ENCODE assay signal across 24 mouse cellular contexts in genomic region chr9:22061339-22061738, GRCm38 (mm10). TPM values are rescaled to one million over a fixed set of nuclear protein-coding genes. Genes with fewer than 3 reads are reported as not detected.
DNase-seq lines count a peak whose midpoint lies in the region; ATAC-seq lines count a peak whose summit lies in the region.
"Had no signal": no experiment of that assay in that cellular context is flagged by ENCODE, and none has a peak within 500 bp of the region (broad histone marks: within the 10 kb centered on the region; RNA-seq: fewer than 3 reads in every experiment).

No protein-coding gene starts in this region.

- DNase-seq in embryonic facial prominence, embryonic 10.5 days (ENCODE audit: low spot score): no peak
- peak; percentile 65 to 89 for DNase-seq in left cerebral cortex, postnatal 25 days (ENCODE audit: low spot score in 2 of 2)
- DNase-seq in left cerebral cortex, adult 11 months (ENCODE audit: low spot score): no peak
- peak; percentile 86 for DNase-seq in cerebellum, adult 9-11 months
- peak; percentile 58 for DNase-seq in right cerebral cortex, postnatal 25 days
- no peak for DNase-seq in forebrain, embryonic 14.5 days (ENCODE audit: low spot score)
- DNase-seq: adrenal gland, adult 2 months; gastrocnemius, adult 2 months; kidney, adult 18-20 months; kidney, postnatal 25 days; lung, embryonic 14.5 days; lung, postnatal 4 days had no signal

- H3K4me2 ChIP-seq in embryonic facial prominence, embryonic 13.5 days: no peak overlapping the region
- H3K4me2 ChIP-seq in forebrain, embryonic 12.5 days: no peak overlapping the region
- no peak overlapping the region for H3K4me2 ChIP-seq in forebrain, embryonic 14.5 days (ENCODE audit: low read length)
- H3K4me2 ChIP-seq: embryonic facial prominence, embryonic 12.5 days; liver, embryonic 12.5 days; lung, embryonic 14.5 days; neural tube, embryonic 13.5 days; stomach, embryonic 15.5 days had no signal

- peaks cover 3% of the 10 kb centered on the region for H3K27me3 ChIP-seq in embryonic facial prominence, embryonic 13.5 days
- H3K27me3 ChIP-seq in embryonic facial prominence, embryonic 10.5 days (replicated peaks; ENCODE audit: low read depth, poor library complexity, severe bottlenecking): peaks cover 2% of the 10 kb centered on the region; the same call in 1 of the 2 replicates
- no peaks in the 10 kb centered on the region for H3K27me3 ChIP-seq in forebrain, embryonic 12.5 days
- H3K27me3 ChIP-seq in forebrain, embryonic 14.5 days (replicated peaks; ENCODE audit: control insufficient read depth, insufficient read depth, low read length): no peaks in the 10 kb centered on the region
- H3K27me3 ChIP-seq: CH12.LX; neural tube, embryonic 13.5 days; stomach, embryonic 15.5 days had no signal

- H3K9ac ChIP-seq in embryonic facial prominence, embryonic 13.5 days: peak overlapping the region; percentile 11; the same call in 1 of the 2 replicates
- no peak overlapping the region for H3K9ac ChIP-seq in forebrain, embryonic 12.5 days
- no peak overlapping the region for H3K9ac ChIP-seq in forebrain, embryonic 14.5 days (ENCODE audit: low read length)
- H3K9ac ChIP-seq: embryonic facial prominence, embryonic 12.5 days; liver, embryonic 12.5 days; lung, embryonic 14.5 days; neural tube, embryonic 13.5 days; stomach, embryonic 15.5 days had no signal

- H3K27ac ChIP-seq in embryonic facial prominence, embryonic 13.5 days: no peak overlapping the region
- H3K27ac ChIP-seq in embryonic facial prominence, embryonic 10.5 days (replicated peaks): no peak overlapping the region
- H3K27ac ChIP-seq in forebrain, embryonic 12.5 days: no peak overlapping the region
- no peak overlapping the region for H3K27ac ChIP-seq in forebrain, embryonic 14.5 days (ENCODE audit: low read depth, low read length)
- H3K27ac ChIP-seq: embryonic facial prominence, embryonic 12.5 days; gastrocnemius, adult 2 months; liver, embryonic 12.5 days; midbrain, embryonic 10.5 days; neural tube, embryonic 13.5 days; stomach, embryonic 15.5 days had no signal

- ATAC-seq in embryonic facial prominence, embryonic 13.5 days (ENCODE audit: insufficient number of reproducible peaks, insufficient read depth, low FRiP score, low TSS enrichment, low read depth): no peak
- ATAC-seq in forebrain, embryonic 12.5 days (ENCODE audit: low FRiP score): no peak
- no peak for ATAC-seq in forebrain, embryonic 14.5 days
- ATAC-seq: liver, embryonic 12.5 days had no signal

- H3K4me1 ChIP-seq in embryonic facial prominence, embryonic 13.5 days: no peaks in the 10 kb centered on the region
- no peaks in the 10 kb centered on the region for H3K4me1 ChIP-seq in embryonic facial prominence, embryonic 10.5 days
- H3K4me1 ChIP-seq in forebrain, embryonic 12.5 days: no peaks in the 10 kb centered on the region
- no peaks in the 10 kb centered on the region for H3K4me1 ChIP-seq in forebrain, embryonic 14.5 days (ENCODE audit: control insufficient read depth, insufficient read depth, low read length)
- H3K4me1 ChIP-seq: embryonic facial prominence, embryonic 12.5 days; midbrain, embryonic 10.5 days; neural tube, embryonic 13.5 days; stomach, embryonic 15.5 days had no signal

- WGBS in embryonic facial prominence, embryonic 13.5 days: 77% methylated on average over 2 of the region's 2 CpGs
- WGBS in embryonic facial prominence, embryonic 10.5 days: 80% methylated on average over 2 of the region's 2 CpGs
- 86% methylated on average over 2 of the region's 2 CpGs for WGBS in forebrain, embryonic 12.5 days
- 84% methylated on average over 2 of the region's 2 CpGs for WGBS in forebrain, embryonic 14.5 days

- no peak overlapping the region for H3K4me3 ChIP-seq in embryonic facial prominence, embryonic 13.5 days
- H3K4me3 ChIP-seq in embryonic facial prominence, embryonic 10.5 days: no peak overlapping the region
- no peak overlapping the region for H3K4me3 ChIP-seq in forebrain, embryonic 12.5 days (replicated peaks)
- no peak overlapping the region for H3K4me3 ChIP-seq in forebrain, embryonic 14.5 days (ENCODE audit: low read depth, low read length)
- H3K4me3 ChIP-seq: embryonic facial prominence, embryonic 12.5 days; gastrocnemius, adult 2 months; liver, embryonic 12.5 days; midbrain, embryonic 10.5 days; neural tube, embryonic 13.5 days; stomach, embryonic 15.5 days had no signal

- H3K36me3 ChIP-seq in embryonic facial prominence, embryonic 13.5 days: peaks cover 74% of the 10 kb centered on the region
- peaks cover 92% of the 10 kb centered on the region for H3K36me3 ChIP-seq in embryonic facial prominence, embryonic 10.5 days (replicated peaks)
- H3K36me3 ChIP-seq in forebrain, embryonic 12.5 days (replicated peaks): peaks cover 86% of the 10 kb centered on the region
- H3K36me3 ChIP-seq in forebrain, embryonic 14.5 days (ENCODE audit: control insufficient read depth, insufficient read depth, low read length): peaks cover 85% of the 10 kb centered on the region

- intact Hi-C loops in left cerebral cortex, postnatal 25 days (cut with DNase I): loop anchor here (5.0 kb wide), 1 partner anchor 144 kb away; the partner anchor contains the start of gene Rab3d

- H3K9me3 ChIP-seq in embryonic facial prominence, embryonic 13.5 days: peaks cover 2% of the 10 kb centered on the region; the same call in 1 of the 2 replicates
- no peaks in the 10 kb centered on the region for H3K9me3 ChIP-seq in embryonic facial prominence, embryonic 10.5 days
- no peaks in the 10 kb centered on the region for H3K9me3 ChIP-seq in forebrain, embryonic 12.5 days
- no peaks in the 10 kb centered on the region for H3K9me3 ChIP-seq in forebrain, embryonic 14.5 days (replicated peaks; ENCODE audit: control insufficient read depth, low read length)
- H3K9me3 ChIP-seq: embryonic facial prominence, embryonic 12.5 days; liver, embryonic 12.5 days; midbrain, embryonic 10.5 days; neural tube, embryonic 13.5 days; stomach, embryonic 15.5 days had no signal

RNA-seq across cellular contexts. Expression of gene Elavl3, which starts 9.5 kb away (rescaled TPM):
- 2.5 and 3.0 TPM in 2 replicates for polyA plus RNA-seq in embryonic facial prominence, embryonic 13.5 days (2015; fragmentation: Nextera tagmentation; extraction: Ambion mirVana)
- 8.2 and 10.1 TPM in 2 replicates for polyA plus RNA-seq in embryonic facial prominence, embryonic 10.5 days (2016; fragmentation: Nextera tagmentation; extraction: Ambion mirVana)
- total RNA-seq in left cerebral cortex, postnatal 25 days (2021): 100 to 1,000 TPM; 158 to 160 TPM
- 57.2 and 73.7 TPM in 2 replicates for polyA plus RNA-seq in forebrain, embryonic 12.5 days (2016; fragmentation: Nextera tagmentation; extraction: Ambion mirVana)
- polyA plus RNA-seq in forebrain, embryonic 14.5 days (2014; fragmentation: Nextera tagmentation; extraction: Ambion mirVana): 88.1 and 107 TPM in 2 replicates
- total RNA-seq: common myeloid progenitor, adult 5-6 weeks; gastrocnemius, adult 2 months; hematopoietic stem cell, adult 5-6 weeks had no signal

RNA-seq across cellular contexts. Expression of gene Gm49318, which starts 9.7 kb away (rescaled TPM):
- not detected in 2 replicates for polyA plus RNA-seq in embryonic facial prominence, embryonic 13.5 days (2015; fragmentation: Nextera tagmentation; extraction: Ambion mirVana)
- polyA plus RNA-seq in embryonic facial prominence, embryonic 10.5 days (2016; fragmentation: Nextera tagmentation; extraction: Ambion mirVana): not detected in 2 replicates
- 1 to 10 TPM in 1 of 2 experiments, under 1 TPM in 1; 0.94 to 4.1 TPM for total RNA-seq in left cerebral cortex, postnatal 25 days (2021)
- polyA plus RNA-seq in forebrain, embryonic 12.5 days (2016; fragmentation: Nextera tagmentation; extraction: Ambion mirVana): not detected in 2 replicates
- polyA plus RNA-seq in forebrain, embryonic 14.5 days (2014; fragmentation: Nextera tagmentation; extraction: Ambion mirVana): not detected in 2 replicates
- total RNA-seq: adrenal gland, adult 2 months; CH12.LX; common myeloid progenitor, adult 5-6 weeks; gastrocnemius, adult 2 months; hematopoietic stem cell, adult 5-6 weeks had no signal
- polyA plus RNA-seq: adrenal gland, adult 2 months; brain, embryonic 14.5 days; embryonic facial prominence, embryonic 12.5 days; heart, embryonic 14.5 days; liver, embryonic 12.5 days; lung, embryonic 14.5 days; midbrain, embryonic 10.5 days; neural tube, embryonic 13.5 days; stomach, embryonic 15.5 days had no signal

RNA-seq across cellular contexts. Expression of gene Zfp653, which starts 9.8 kb away (rescaled TPM):
- 13.0 and 13.6 TPM in 2 replicates for polyA plus RNA-seq in embryonic facial prominence, embryonic 13.5 days (2015; fragmentation: Nextera tagmentation; extraction: Ambion mirVana)
- 9.1 and 10.2 TPM in 2 replicates for polyA plus RNA-seq in embryonic facial prominence, embryonic 10.5 days (2016; fragmentation: Nextera tagmentation; extraction: Ambion mirVana)
- total RNA-seq in left cerebral cortex, postnatal 25 days (2021): 10 to 100 TPM; 18.0 to 19.3 TPM
- 15.8 and 16.4 TPM in 2 replicates for polyA plus RNA-seq in forebrain, embryonic 12.5 days (2016; fragmentation: Nextera tagmentation; extraction: Ambion mirVana)
- polyA plus RNA-seq in forebrain, embryonic 14.5 days (2014; fragmentation: Nextera tagmentation; extraction: Ambion mirVana): 11.3 and 13.4 TPM in 2 replicates

RNA-seq across cellular contexts. Expression of gene Ecsit, which starts 23.9 kb away (rescaled TPM):
- 35.5 and 40.9 TPM in 2 replicates for polyA plus RNA-seq in embryonic facial prominence, embryonic 13.5 days (2015; fragmentation: Nextera tagmentation; extraction: Ambion mirVana)
- 38.6 and 41.7 TPM in 2 replicates for polyA plus RNA-seq in embryonic facial prominence, embryonic 10.5 days (2016; fragmentation: Nextera tagmentation; extraction: Ambion mirVana)
- total RNA-seq in left cerebral cortex, postnatal 25 days (2021): 10 to 100 TPM; 40.5 to 45.2 TPM
- polyA plus RNA-seq in forebrain, embryonic 12.5 days (2016; fragmentation: Nextera tagmentation; extraction: Ambion mirVana): 35.0 and 39.0 TPM in 2 replicates
- polyA plus RNA-seq in forebrain, embryonic 14.5 days (2014; fragmentation: Nextera tagmentation; extraction: Ambion mirVana): 47.2 and 56.2 TPM in 2 replicates

RNA-seq across cellular contexts. Expression of gene Cnn1, which starts 37.7 kb away (rescaled TPM):
- 0.76 and 3.6 TPM in 2 replicates for polyA plus RNA-seq in embryonic facial prominence, embryonic 13.5 days (2015; fragmentation: Nextera tagmentation; extraction: Ambion mirVana)
- 1.3 and 3.1 TPM in 2 replicates for polyA plus RNA-seq in embryonic facial prominence, embryonic 10.5 days (2016; fragmentation: Nextera tagmentation; extraction: Ambion mirVana)
- total RNA-seq in left cerebral cortex, postnatal 25 days (2021): 1 to 10 TPM in 1 of 2 experiments, under 1 TPM in 1; 0.25 to 1.0 TPM
- 2.3 and 3.9 TPM in 2 replicates for polyA plus RNA-seq in forebrain, embryonic 12.5 days (2016; fragmentation: Nextera tagmentation; extraction: Ambion mirVana)
- polyA plus RNA-seq in forebrain, embryonic 14.5 days (2014; fragmentation: Nextera tagmentation; extraction: Ambion mirVana): 0.19 and 0.72 TPM in 2 replicates
- total RNA-seq: CH12.LX; common myeloid progenitor, adult 5-6 weeks; hematopoietic stem cell, adult 5-6 weeks had no signal

Comparison
In these comparisons a context has a peak if more than half of its experiments do, and no peak if none do; other contexts are left out.
1. DNase-seq: peak in left cerebral cortex, postnatal 25 days (2 of 2), cerebellum, adult 9-11 months (single experiment) and right cerebral cortex, postnatal 25 days (single experiment); none in embryonic facial prominence, embryonic 10.5 days (single experiment), left cerebral cortex, adult 11 months (single experiment) and forebrain, embryonic 14.5 days (single experiment).